Mouse (Mus musculus) testis, postnatal 14 days (tissue): ENCODE measurements at regions not wholly inside any gene's neighbourhood (a gene's known extent, or its start where the extent isn't known, plus 50 kb on each side); places are given as distances from the start of the nearest gene placed in this dataset.

Experiments
- DNase-seq: peaks from one replicate; pipeline ENCODE4 v3.0.0; 2021; ENCODE audit warnings: low spot score

GRCm38 (mm10) chr11:28655169-28655846, 71.2 kb upstream of the Ccdc85a start:
- DNase-seq: no peak

- no peak for DNase-seq
These were observed 65.3 kb upstream of the Ccdc85a start for GRCm38 (mm10) chr11:28649446-28649845.

- no peak for DNase-seq
These were observed 64.8 kb upstream of the Ccdc85a start for GRCm38 (mm10) chr11:28648916-28649315.

GRCm38 (mm10) chr11:28639081-28639480, 55.0 kb upstream of the Ccdc85a start:
- no peak for DNase-seq

- no peak for DNase-seq
These were observed 52.6 kb upstream of the Ccdc85a start for GRCm38 (mm10) chr11:28636752-28637151.
